Mouse (Mus musculus): Measurements from ENCODE around the gene Gmip.
A peak's percentile ranks its signal among the peaks of the same experiment; 100 is the strongest.

The Gmip gene

GRCm38 (mm10) chr8:69805086-69805485, 3.4 kb upstream of the Gmip start:
- DNase-seq: peak in 1 of 2 experiments; percentile 19

GRCm38 (mm10) chr8:69805491-69805890, 3.0 kb upstream of the Gmip start:
- no peak for DNase-seq

GRCm38 (mm10) chr8:69807236-69807635, 1.2 kb upstream of the Gmip start:
- DNase-seq: peak in 1 of 2 experiments; percentile 21

GRCm38 (mm10) chr8:69808864-69809403, 455 bp downstream of the Gmip start:
- peak; percentile 41 to 49 for DNase-seq

GRCm38 (mm10) chr8:69809820-69810219, 1.3 kb downstream of the Gmip start:
- DNase-seq: peak in 1 of 2 experiments; percentile 7

GRCm38 (mm10) chr8:69814881-69815280, 6.4 kb downstream of the Gmip start:
- DNase-seq: no peak

GRCm38 (mm10) chr8:69815396-69815795, 6.9 kb downstream of the Gmip start:
- DNase-seq: no peak

GRCm38 (mm10) chr8:69820466-69820865, 12.0 kb downstream of the Gmip start:
- DNase-seq: no peak

GRCm38 (mm10) chr8:69821971-69822385, 13.5 kb downstream of the Gmip start:
- peak; percentile 32 to 54 for DNase-seq

GRCm38 (mm10) chr8:69822386-69823191, 14.1 kb downstream of the Gmip start, which contains the start of gene Lpar2:
Gene Lpar2 (plus strand): TSS chr8:69822429.
- DNase-seq: peak; percentile 67 to 82

GRCm38 (mm10) chr8:69826371-69826770, 17.9 kb downstream of the Gmip start:
- DNase-seq: no peak

GRCm38 (mm10) chr8:69832298-69832853, 23.9 kb downstream of the Gmip start, which contains the start of gene Pbx4:
Gene Pbx4 (plus strand): TSS chr8:69832491.
- peak; percentile 85 to 88 for DNase-seq

- DNase-seq: no peak
These were observed 28.7 kb downstream of the Gmip start for GRCm38 (mm10) chr8:69837057-69837682.

- peak in 1 of 2 experiments; percentile 67 for DNase-seq
These were observed 38.9 kb downstream of the Gmip start for GRCm38 (mm10) chr8:69847167-69848065.

GRCm38 (mm10) chr8:69848951-69849350, 40.5 kb downstream of the Gmip start:
- DNase-seq: peak; percentile 56 to 83

GRCm38 (mm10) chr8:69849899-69850298, 41.4 kb downstream of the Gmip start:
- DNase-seq: no peak

- no peak for DNase-seq
These were observed 42.5 kb downstream of the Gmip start for GRCm38 (mm10) chr8:69850926-69851506.

- DNase-seq: no peak
These were observed 45.4 kb downstream of the Gmip start for GRCm38 (mm10) chr8:69853869-69854268.

- DNase-seq: peak in 1 of 2 experiments; percentile 16
These were observed 52.3 kb downstream of the Gmip start for GRCm38 (mm10) chr8:69860807-69861206.

GRCm38 (mm10) chr8:69861251-69861650, 52.8 kb downstream of the Gmip start:
- no peak for DNase-seq

- DNase-seq: peak in 1 of 2 experiments; percentile 8
These were observed 55.0 kb downstream of the Gmip start for GRCm38 (mm10) chr8:69863387-69864020.
